Mouse (Mus musculus): Measurements from ENCODE around the gene Fgfr1op.

Gene Fgfr1op

DNA sequence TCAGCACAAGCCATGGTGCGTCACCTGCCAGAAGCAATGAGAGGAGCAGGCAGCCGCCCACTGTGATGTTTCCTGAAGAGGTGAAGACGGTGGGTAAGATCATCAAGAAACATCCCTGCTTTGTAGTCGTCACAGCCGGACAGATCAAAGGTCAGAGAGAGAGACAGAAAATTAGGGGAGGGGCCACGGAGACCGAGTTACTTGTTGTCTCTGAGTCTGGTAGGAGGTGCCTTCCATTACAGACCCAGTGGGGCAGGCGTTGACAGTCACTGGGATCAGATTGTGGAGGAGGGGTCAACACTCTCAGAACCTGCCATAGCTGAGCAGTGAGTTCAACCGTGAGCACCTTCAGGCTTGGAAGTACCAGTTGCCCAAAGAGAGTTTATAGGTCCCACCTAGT lies 63.3 kb downstream of the Fgfr1op start:
- no peak for DNase-seq (ENCODE audit: low spot score)

DNA sequence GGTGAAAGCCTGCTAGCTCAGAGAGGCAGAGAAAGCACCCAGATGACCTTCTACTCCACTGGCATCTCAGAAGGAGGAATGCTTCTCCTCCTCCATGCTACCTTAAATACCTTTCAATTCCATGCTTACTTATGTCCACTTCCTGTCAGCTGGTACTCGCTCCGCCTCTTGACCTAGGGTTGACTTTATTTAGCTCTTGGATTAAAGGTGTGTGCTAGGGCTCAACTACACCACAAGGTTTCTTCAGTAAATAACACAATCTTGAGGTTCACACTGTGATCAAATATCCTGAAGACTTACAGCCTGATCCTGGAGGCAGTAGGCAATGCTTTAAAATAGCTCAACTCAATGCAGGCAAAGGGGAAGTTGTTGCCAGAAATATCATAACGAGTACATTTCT lies 64.3 kb downstream of the Fgfr1op start:
- no peak for DNase-seq (ENCODE audit: low spot score)

DNA sequence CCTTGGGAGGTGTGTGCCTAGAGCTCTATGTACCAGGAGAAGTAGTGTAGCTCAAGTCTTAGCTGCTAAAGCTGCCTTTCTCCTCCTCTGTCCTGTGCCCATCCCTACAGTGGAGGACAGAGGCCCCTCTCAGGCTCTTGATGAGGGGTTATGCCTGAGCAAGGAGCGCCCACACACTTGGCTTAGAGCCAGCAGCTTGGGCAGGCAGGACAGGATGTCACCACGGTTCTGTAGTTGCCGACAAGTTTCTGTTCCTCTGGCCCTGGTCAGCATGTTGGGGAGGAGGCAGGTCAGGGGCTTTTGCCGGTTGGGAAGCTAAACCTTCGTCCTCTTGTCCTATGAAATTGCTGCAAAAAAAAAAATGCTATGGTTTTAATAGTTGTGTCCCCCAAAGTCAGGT lies 66.8 kb downstream of the Fgfr1op start:
- DNase-seq (ENCODE audit: low spot score): no peak

DNA sequence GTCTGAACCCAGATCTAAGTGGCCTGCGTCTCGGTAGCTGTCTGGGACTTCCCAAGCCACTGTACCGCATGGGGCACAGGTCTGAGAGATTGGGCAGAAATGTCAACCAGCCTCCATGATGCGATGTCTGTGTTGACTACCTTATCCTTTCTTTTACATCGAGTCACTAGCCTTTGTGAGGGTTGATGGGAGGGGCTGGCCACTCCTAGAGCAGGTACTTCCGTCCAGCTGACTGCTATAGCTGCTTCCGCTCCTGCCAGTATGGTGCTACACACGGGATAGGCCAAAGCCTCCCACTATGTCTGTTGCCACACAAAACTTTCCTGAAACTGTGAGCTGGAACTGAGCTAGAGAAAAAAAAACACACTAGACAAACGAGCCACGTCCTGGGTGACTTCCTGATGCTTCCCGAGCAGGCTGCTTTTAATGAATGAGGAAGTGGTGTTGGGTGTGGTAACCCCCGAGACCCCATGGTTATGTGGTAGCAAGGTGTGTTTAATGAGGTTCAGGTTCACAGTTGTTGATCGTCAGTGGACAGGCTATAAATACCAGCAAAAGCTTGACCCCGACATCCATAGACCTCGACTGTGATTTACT lies 68.4 kb downstream of the Fgfr1op start:
- no peak for DNase-seq (ENCODE audit: low spot score)

DNA sequence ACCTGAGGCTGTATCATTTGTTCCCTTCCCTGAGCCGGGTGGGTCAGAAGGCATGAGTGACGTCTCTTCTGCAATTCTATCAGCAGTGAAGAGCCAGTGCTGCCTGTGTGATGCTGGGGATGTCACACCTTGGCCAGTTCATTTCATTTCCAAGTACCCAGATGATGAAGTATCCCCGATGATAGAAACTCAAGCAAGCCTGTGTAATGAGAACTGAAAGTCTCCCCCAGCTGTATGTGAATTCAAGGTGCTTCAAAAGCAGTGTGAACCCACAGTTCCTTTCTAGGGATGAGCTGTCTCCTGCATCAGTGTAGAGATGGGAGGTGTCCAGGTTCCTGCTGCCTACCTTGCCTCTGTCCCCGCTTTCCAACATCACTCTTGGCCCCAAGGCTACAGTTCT lies 69.2 kb downstream of the Fgfr1op start:
- no peak for DNase-seq (ENCODE audit: low spot score)

DNA sequence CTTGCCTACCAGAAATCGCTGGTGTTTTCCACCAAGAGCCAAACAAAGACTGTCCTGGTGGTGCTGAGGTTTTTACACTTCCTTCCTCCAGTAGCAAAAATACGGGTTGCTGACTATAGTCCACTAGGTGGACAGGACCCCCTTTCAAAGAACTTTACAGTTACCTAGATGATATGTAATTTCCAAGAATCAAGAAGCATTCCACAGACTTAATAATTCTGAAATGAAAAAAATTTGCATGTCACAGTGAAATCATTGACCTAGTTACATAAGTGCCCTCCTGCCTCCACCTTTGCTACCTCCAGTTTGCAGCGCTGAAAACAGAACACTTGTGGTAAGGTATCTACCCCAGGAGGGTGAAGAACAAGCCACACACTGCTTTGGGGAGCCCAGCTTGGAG lies 70.4 kb downstream of the Fgfr1op start, which contains the start of gene Ccr6:
Gene Ccr6 (plus strand): TSS at position 301 of the 400 bp plus-strand sequence.
- no peak for DNase-seq (ENCODE audit: low spot score)

DNA sequence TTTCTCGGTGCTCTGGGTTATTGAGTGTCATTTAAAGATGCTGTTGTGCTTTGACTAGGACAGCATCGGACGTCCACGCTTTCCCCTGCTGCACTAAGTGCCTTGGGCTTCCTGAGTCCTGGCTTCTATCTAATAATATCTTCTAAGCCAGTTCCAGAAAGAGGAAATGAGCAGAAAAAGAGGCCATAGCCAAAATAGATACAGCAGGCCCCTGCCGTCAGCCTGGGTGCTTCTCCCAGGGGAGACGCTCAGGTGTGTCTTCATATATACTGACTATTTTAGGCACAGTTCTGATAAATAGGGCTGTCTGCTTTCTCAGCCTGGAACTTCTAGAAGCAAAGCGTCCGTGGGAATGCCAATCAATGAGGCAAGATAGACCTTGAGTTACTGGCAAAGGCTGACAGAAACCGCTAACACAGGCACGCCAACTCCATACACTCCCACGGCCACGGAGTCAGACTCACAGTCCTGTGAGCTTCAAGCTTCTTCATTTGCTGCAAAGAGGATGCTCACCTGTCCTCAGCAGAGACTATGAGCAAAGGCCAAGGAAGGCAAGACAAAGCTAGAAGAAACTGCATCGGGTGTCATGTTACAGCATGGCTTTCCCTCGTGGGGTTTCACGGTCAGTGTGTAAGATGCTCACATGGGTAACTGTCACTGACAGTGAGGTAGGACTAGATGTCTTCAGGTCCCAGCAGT lies 72.9 kb downstream of the Fgfr1op start:
- no peak for DNase-seq (ENCODE audit: low spot score)

DNA sequence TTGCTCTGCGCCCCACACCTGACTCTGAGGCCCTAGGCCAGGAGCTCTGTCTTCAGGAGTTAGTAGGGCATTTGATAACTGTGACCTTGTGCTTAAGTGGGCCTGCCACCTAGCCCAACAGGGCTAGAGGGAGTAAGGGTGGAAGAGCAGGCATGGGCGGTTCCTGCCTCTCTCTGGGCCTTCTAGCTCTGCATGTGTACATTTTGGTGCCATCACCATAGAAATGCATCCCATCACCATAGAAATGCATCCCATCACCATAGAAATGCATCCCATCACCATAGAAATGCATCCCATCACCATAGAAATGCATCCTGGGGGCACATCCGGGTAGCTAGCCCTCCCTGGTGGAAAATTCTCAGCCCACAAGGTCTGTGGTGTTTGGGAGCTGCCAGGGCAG lies 74.3 kb downstream of the Fgfr1op start:
- no peak for DNase-seq (ENCODE audit: low spot score)

DNA sequence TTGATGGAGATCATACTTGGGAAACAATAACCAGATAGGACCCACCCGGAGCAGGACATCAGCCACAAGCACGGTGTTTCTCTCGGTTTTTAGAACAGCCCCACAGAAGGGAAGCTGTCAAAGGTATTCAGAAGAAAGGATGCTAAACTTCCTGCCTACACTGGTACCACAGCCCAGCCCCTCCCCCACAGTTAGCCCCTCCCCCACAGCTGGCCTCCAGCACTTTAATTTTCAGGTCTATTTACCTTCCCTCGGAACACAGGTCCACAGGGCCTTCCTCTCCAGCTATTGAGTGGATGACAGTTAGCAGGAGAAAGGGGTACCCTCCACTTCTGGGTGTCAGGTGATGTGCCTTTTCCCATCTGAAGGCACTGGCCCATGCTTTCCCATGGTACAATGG lies 75.2 kb downstream of the Fgfr1op start:
- no peak for DNase-seq (ENCODE audit: low spot score)

DNA sequence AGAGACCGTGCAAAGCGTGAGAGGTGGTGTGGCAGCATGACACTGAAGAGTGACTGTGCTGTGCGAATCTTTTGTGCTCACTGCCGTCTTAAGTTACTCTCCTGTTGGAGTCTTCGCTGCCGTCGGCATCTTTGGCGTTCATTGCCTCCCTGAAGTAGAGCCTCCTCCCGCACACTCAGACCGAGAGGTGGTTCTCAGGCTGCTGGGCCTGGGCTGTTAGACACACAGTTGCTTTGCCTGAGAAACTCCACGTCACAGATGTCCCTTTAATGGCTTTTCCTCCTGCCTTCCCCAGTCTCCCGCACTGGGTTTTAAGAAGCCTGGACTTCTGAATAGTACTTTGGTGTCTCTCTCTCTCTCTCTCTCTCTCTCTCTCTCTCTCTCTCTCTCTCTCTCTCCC lies 76.3 kb downstream of the Fgfr1op start:
- DNase-seq (ENCODE audit: low spot score): no peak

DNA sequence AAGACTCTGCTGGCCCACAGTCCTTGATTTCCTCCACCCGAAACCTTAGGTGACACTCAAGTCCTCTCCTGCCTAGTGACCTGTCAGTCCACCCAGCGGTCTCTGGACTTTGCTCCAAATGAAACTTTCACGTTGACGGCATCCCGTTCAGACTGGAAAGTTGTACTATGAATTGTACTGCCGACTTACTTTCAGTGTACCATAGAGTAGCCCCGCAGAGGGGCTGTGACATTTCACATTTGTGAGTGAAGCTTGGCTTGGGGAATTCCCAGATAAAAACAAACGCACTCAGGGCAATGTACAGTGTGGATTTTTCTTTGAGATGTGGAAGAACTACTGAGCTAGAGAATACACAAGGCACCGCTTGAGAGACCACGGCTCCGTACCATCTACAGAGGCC lies 76.9 kb downstream of the Fgfr1op start:
- no peak for DNase-seq (ENCODE audit: low spot score)

DNA sequence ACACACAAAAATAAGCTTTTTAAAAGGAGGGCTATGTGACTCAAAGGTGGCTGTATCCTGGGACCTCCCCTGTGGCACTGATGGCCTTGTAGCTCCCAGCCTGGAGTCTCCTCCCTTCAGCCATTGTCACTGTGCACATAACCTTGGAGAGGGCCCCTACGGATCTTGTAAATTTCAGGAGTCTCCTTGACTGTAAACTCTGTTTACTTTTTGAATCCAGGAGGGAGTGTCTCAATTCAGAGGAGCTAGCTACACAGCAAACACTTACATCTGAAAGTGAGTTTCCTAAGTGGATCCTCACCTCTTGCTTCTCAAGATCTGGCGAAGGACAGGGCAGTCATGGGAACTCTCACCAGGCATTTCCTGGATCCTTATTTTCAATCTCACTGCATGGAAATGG lies 78.8 kb downstream of the Fgfr1op start:
- DNase-seq (ENCODE audit: low spot score): no peak

DNA sequence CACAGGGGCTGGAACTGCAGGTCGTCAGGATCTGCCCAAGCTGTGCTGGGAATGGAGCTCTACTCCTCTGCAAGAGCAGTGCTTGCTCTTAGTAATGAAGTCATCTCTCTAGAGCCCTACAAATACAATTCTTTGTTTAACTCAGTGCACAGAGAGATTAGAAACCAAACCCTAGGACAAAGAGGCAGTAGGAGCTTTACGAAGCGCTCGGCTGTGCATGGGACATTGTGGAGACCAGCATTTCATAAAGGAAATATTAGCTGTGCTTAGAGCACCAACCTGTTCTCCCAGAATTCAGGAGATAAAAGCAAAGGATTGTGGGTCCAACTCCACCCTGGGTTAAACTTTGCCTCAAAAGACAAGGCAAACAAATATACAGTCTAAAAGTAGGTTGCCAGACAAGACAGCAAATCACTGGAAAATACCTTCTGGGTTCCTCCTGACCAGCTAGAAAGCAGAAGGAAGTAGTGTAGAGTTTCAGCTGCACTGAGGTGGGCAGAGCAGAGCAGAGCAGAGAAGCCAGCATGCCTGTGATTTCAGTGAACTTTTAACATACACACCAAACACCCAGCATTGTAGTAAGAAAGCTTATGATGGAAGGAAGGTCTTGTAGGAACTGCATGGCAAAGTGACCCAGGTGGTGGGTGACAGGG lies 80.9 kb downstream of the Fgfr1op start:
- no peak for DNase-seq (ENCODE audit: low spot score)
